Mouse (Mus musculus): Measurements from ENCODE around the gene Prss36. TPM values are rescaled to one million over a fixed set of nuclear protein-coding genes. Genes with fewer than 3 reads are reported as not detected.
"Not testable (repeated sequence)": the region's sequence is repeated elsewhere in the genome, so short reads cannot be mapped to it uniquely, and the experiment has no call there.

The Prss36 gene
- total RNA-seq, 4 experiments from 2014 or later, result 8.0 to 12.7 (median 9.1) TPM

DNA sequence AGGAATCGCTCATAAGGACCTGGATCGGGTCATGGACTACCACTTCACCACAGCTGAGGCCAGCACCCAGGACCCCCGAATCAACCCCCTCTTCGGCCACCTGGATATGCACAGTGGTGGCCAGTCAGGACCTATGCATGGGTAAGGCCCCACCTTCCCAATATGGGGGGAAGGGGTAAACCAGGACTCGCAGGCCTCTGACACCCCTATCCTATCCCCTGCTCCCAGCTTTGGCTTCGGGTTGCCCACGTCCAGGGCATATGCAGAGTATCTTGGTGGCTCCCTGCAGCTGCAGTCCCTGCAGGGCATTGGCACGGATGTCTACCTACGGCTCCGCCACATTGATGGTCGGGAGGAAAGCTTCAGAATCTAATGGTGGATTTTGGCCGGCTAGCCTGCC, 38.6 kb downstream of the Prss36 start:
- no peak for DNase-seq (ENCODE audit: low spot score in 2 of 2)

DNA sequence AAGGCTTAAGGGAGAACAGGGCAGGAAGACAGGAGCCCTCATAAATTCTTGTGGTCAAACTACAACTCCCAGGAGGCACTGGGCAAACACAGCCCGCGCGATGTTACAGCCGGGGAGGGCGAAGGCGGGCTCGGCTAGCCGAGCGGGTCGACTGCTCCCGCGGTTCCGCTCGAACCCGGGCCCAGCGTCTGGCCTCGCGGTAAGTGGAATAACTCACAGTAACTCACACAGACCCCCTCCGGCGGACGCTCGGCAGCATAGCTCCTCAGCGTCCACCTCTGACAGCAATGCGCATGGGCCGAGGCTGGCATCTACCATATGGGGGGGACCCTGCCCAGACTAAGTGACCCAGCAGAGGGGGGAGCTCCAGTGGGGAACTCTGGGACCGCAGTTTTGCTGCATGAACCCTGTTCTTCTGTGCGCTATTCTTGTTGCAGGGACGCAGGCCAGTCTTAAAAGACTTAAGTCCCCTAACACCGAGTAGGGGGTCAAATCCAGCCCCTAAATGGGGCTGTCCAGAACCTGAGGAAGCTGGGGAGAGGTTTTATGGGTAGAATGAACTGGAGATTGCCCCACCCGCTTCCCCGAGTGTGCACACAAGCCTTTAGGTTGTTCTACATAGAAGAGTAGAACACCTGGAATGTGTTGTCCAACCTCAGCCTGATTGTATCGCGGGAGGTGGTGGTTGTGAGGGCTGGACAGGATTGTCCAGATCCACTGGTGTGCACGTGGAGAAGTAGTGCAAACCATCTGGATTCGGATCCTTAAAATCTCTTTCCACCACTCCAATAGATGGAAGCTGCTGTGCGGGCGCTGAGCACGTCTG, 42.3 kb downstream of the Prss36 start, which contains the start of gene Bckdk:
Gene Bckdk (plus strand): TSS at position 112 of the 826 bp plus-strand sequence.
- peak; percentile 68 to 78 for DNase-seq (ENCODE audit: low spot score in 2 of 2)

DNA sequence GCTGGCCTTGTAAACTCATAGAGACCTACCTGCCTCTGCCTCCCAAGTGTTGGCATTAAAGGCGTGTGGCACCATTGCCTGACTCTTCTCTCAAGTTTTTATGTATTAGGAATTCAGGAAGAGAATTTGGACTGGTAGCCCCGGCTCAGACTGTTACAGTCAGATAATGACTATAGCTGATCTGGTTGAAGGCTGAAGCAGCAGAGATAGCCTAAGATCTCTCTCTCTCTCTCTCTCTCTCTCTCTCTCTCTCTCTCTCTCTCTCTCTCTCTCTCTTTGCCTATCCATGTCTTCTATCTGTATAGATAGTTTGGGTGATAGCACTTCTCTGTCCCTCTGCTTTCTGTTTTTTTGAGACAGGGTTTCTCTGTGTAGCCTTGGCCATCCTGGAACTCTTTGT, 44.8 kb downstream of the Prss36 start:
- no peak for DNase-seq (ENCODE audit: low spot score in 2 of 2)

DNA sequence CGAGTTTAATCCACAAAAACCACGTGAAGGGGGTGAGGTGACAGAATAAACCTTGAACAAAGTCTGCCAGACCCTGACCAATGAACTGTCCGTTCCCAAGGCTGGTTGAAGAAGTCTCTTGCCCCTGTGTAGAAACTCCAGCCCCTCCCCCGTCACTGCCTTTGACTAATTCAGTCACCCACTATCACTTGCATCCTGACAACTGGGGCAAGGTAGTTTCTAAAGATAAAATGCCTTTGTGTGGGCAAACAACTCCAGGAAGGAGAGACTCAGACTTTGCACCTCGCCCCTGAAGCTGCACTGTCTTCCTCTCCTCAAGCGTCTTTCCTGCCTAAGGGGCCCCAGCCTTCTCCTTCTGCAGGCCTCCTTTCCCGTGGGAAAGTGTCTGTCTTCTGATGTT, 46.5 kb downstream of the Prss36 start:
- no peak for DNase-seq (ENCODE audit: low spot score in 2 of 2)

DNA sequence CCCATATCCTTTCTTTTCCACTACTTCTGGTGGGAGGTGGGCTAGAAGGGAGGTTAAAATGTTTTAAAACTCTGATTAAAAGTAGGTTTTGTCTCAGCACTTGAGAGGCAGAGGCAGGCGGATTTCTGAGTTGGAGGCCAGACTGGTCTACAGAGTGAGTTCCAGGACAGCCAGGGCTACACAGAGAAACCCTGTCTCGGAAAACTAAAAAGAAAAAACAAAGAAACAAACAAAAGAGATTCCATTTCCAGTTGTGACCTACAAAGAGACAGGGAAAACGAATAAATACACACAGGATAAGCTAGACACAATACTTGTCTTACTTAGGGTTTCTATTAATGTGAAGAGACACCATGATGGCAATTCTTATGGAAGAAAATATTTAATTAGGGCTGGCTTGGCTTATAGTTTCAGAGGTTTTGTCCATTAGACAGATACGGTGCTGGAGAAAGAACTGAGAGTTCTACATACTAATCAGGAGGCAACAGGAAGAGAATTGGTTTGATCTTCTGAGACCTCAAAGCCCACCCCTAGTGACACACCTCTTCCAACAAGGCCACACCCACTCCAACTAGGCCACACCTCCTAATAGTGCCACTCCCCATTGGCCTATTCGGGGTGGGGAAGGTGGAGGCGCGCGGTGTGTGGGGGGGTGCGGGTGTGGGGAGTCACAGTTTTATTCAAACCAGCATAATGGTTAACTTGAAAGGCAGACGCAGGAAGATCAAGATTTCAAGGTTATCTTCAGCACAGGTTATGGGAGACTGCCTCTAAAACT, 48.2 kb downstream of the Prss36 start:
- no peak for DNase-seq (ENCODE audit: low spot score in 2 of 2)

GRCm38 (mm10) chr7:127897542-127897941, 49.0 kb downstream of the Prss36 start:
- no peak for DNase-seq (ENCODE audit: low spot score in 2 of 2)

GRCm38 (mm10) chr7:127896384-127896783, 50.1 kb downstream of the Prss36 start:
- peak in 1 of 2 experiments; percentile 51 for DNase-seq (ENCODE audit: low spot score in 2 of 2)

DNA sequence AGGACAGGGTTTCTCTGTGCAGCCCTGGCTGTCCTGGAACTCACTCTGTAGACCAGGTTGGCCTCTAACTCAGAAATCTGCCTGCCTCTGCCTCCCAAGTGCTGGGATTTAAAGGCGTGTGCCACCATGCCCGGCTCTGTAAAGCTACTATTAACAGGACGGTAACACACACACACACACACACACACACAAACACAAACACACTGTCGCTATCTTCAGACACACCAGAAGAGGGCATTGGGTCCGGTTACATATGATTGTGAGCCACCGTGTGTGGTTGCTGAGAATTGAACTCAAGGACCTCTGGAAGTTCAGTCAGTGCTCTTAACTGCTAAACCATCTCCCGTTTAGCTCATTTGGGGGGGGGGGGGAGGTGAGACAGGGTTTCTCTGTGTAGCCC, 50.6 kb downstream of the Prss36 start:
- not testable (repeated sequence) for DNase-seq (ENCODE audit: low spot score in 2 of 2)

DNA sequence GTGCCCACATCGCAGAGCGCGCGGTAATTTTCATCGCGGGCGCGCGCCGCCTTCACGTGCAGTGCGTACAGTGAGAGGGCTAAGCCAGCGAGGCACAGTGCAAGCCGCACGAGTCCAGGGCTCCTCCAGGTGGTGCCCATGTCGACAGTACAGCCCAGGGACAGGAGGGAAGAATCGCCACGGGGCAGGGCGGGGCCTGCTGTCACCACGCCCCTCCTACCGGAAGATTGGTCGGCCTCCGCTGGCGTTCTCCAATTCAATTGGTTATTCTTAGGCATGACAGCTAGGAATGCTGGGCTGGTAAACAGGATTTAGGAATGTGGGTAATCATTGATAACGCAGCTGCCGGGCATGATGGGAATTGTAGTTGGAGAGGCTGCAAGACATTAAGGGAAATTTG, 51.1 kb downstream of the Prss36 start, which contains the start of the genes Gm21974 and Vkorc1:
Gene Gm21974 (minus strand): TSS at position 13 of the 400 bp plus-strand sequence.
Gene Vkorc1 (minus strand): TSS at position 176 of the 400 bp plus-strand sequence.
- DNase-seq (ENCODE audit: low spot score in 2 of 2), result peak; percentile 94 to 95

- no peak for DNase-seq (ENCODE audit: low spot score in 2 of 2)
Measured at GRCm38 (mm10) chr7:127894480-127894879, 52.0 kb downstream of the Prss36 start.

GRCm38 (mm10) chr7:127890798-127891197, 55.7 kb downstream of the Prss36 start, which contains the start of gene Prss53:
Gene Prss53 (minus strand): TSS chr7:127890970.
- no peak for DNase-seq (ENCODE audit: low spot score in 2 of 2)

GRCm38 (mm10) chr7:127888821-127889220, 57.7 kb downstream of the Prss36 start:
- no peak for DNase-seq (ENCODE audit: low spot score in 2 of 2)

GRCm38 (mm10) chr7:127887781-127888180, 58.7 kb downstream of the Prss36 start:
- no peak for DNase-seq (ENCODE audit: low spot score in 2 of 2)

DNA sequence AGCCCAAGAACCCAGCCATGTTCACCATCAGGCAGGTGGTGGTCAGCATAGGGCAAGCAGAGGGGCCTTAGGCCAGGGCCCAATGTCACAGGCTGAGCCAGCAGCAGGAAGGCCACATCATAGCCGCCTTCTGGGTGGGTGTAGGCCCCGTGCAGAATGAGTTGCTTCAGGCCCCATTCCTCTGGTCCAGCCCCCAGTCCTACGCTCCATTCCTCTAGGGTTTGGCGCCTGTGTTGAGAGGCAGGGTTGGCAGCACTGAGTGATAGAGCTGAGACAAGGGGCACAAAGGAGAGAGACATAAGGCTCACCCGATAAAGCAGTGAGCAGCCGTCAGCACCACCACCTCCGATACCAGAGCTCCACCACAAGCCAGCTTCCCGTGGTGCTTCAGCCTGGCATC, 59.3 kb downstream of the Prss36 start:
- no peak for DNase-seq (ENCODE audit: low spot score in 2 of 2)

- DNase-seq (ENCODE audit: low spot score in 2 of 2), result no peak
Measured at GRCm38 (mm10) chr7:127886551-127886950, 60.0 kb downstream of the Prss36 start.

DNA sequence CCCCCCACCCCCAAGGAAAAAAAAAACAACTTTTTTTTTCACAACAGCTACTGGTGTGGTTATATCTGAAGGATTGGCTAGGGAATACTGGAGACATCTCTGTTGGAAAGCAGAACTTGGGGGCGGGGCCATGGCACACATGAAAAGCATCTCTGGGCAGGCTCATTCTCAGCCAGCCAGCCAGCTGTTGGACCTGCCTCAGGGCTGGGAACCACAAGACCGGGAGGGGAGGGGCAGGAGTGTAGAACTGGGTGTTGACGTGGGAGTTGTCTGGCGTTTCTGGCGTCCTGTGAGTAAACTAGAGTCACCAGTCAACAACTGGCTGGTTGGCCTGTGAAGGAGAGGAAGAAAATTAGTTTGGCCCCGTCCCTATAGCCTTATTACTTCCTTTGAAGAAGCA, 60.6 kb downstream of the Prss36 start:
- DNase-seq (ENCODE audit: low spot score in 2 of 2), result peak in 1 of 2 experiments; percentile 50

Other genes starting within 250 kb of the Prss36 start
- gene Bcl7c, start 237.8 kb downstream of the Prss36 start, total RNA-seq (2022), result 10 to 100 TPM; 26.5 to 38.4 (median 31.9) TPM
- gene Ctf1, start 234.0 kb downstream of the Prss36 start, total RNA-seq (2022), result 1 to 10 TPM; 3.1 to 5.2 (median 3.5) TPM
- gene Ctf2, start 214.6 kb downstream of the Prss36 start, total RNA-seq (2022), result not detected
- gene Fbxl19, start 202.2 kb downstream of the Prss36 start, total RNA-seq (2022), result 10 to 100 TPM; 52.2 to 65.5 (median 56.3) TPM
- gene Orai3, start 176.9 kb downstream of the Prss36 start, total RNA-seq (2022), result 10 to 100 TPM; 25.8 to 30.7 (median 29.4) TPM
- gene Setd1a, start 170.1 kb downstream of the Prss36 start, total RNA-seq (2022), result 10 to 100 TPM; 46.6 to 56.4 (median 48.7) TPM
- gene Gm49388, start 161.1 kb downstream of the Prss36 start, total RNA-seq (2022), result 1 to 10 TPM; 2.0 to 5.7 (median 2.3) TPM
- gene Hsd3b7, start 146.1 kb downstream of the Prss36 start, total RNA-seq (2022), result 10 to 100 TPM in 2 of 4 experiments, 1 to 10 TPM in 2; 4.8 to 12.2 (median 10.7) TPM
- gene Stx4a, start 122.4 kb downstream of the Prss36 start, total RNA-seq (2022), result 10 to 100 TPM; 61.0 to 86.0 (median 77.0) TPM
- 100 to 1,000 TPM; 344 to 361 (median 348) TPM for gene Stx1b, start 122.2 kb downstream of the Prss36 start, total RNA-seq (2022)
- 10 to 100 TPM; 34.5 to 36.5 (median 35.0) TPM for gene Zfp646, start 70.5 kb downstream of the Prss36 start, total RNA-seq (2022)
- gene Zfp668, start 69.9 kb downstream of the Prss36 start, total RNA-seq (2022), result 10 to 100 TPM; 19.2 to 23.8 (median 22.9) TPM
- 1 to 10 TPM; 2.0 to 4.0 (median 2.8) TPM for gene Prss53, start 55.8 kb downstream of the Prss36 start, total RNA-seq (2022)
- gene Gm21974, start 51.3 kb downstream of the Prss36 start, total RNA-seq (2022), result not detected
- 10 to 100 TPM; 23.8 to 36.6 (median 31.8) TPM for gene Vkorc1, start 51.1 kb downstream of the Prss36 start, total RNA-seq (2022)
- 10 to 100 TPM; 42.0 to 45.2 (median 42.2) TPM for gene Bckdk, start 42.6 kb downstream of the Prss36 start, total RNA-seq (2022)
- gene Kat8, start 34.2 kb downstream of the Prss36 start, total RNA-seq (2022), result 10 to 100 TPM; 28.5 to 38.3 (median 34.5) TPM
- under 1 TPM; 0.18 to 0.98 (median 0.46) TPM for gene Prss8, start 16.6 kb downstream of the Prss36 start, total RNA-seq (2022)
- gene Fus, start 20.7 kb upstream of the Prss36 start, total RNA-seq (2022), result 100 to 1,000 TPM; 328 to 387 (median 356) TPM
- gene Pycard, start 47.1 kb upstream of the Prss36 start, total RNA-seq (2022), result 10 to 100 TPM in 2 of 4 experiments, 1 to 10 TPM in 2; 2.6 to 14.8 (median 7.2) TPM
- 1 to 10 TPM in 2 of 4 experiments, under 1 TPM in 2; 0.47 to 1.1 (median 0.95) TPM for gene Trim72, start 57.2 kb upstream of the Prss36 start, total RNA-seq (2022)
- 10 to 100 TPM; 10.4 to 35.9 (median 24.0) TPM for gene Itgam, start 115.9 kb upstream of the Prss36 start, total RNA-seq (2022)
- under 1 TPM in 1 of 4 experiments, not detected in 3; 0.16 TPM for gene Gm49368, start 116.0 kb upstream of the Prss36 start, total RNA-seq (2022)
- 10 to 100 TPM in 2 of 4 experiments, under 1 TPM in 1, not detected in 1; 0.55 to 37.4 (median 30.5) TPM for gene Itgax, start 182.8 kb upstream of the Prss36 start, total RNA-seq (2022)
- 1 to 10 TPM in 1 of 4 experiments, under 1 TPM in 3; 0.61 to 1.7 (median 0.83) TPM for gene Itgad, start 207.7 kb upstream of the Prss36 start, total RNA-seq (2022)